Mouse (Mus musculus): ENCODE measurements around the gene Dclk2.

The Dclk2 gene

GRCm38 (mm10) chr3:86894491-86894890, 26.2 kb downstream of the Dclk2 start:
- DNase-seq (ENCODE audit: low spot score in 2 of 2): no peak

GRCm38 (mm10) chr3:86887512-86887911, 33.1 kb downstream of the Dclk2 start:
- no peak for DNase-seq (ENCODE audit: low spot score in 2 of 2)

GRCm38 (mm10) chr3:86885180-86885579, 35.5 kb downstream of the Dclk2 start:
- DNase-seq (ENCODE audit: low spot score in 2 of 2): no peak

GRCm38 (mm10) chr3:86884481-86884880, 36.2 kb downstream of the Dclk2 start:
- DNase-seq (ENCODE audit: low spot score in 2 of 2): no peak

GRCm38 (mm10) chr3:86883985-86884384, 36.7 kb downstream of the Dclk2 start:
- DNase-seq (ENCODE audit: low spot score in 2 of 2): no peak

GRCm38 (mm10) chr3:86875912-86876311, 44.7 kb downstream of the Dclk2 start:
- no peak for DNase-seq (ENCODE audit: low spot score in 2 of 2)

- DNase-seq (ENCODE audit: low spot score in 2 of 2): peak in 1 of 2 experiments; percentile 48
These were observed 47.5 kb downstream of the Dclk2 start for GRCm38 (mm10) chr3:86873092-86873600.

- DNase-seq (ENCODE audit: low spot score in 2 of 2): no peak
These were observed 49.7 kb downstream of the Dclk2 start for GRCm38 (mm10) chr3:86870952-86871351.

GRCm38 (mm10) chr3:86870411-86870810, 50.2 kb downstream of the Dclk2 start:
- peak; percentile 52 to 59 for DNase-seq (ENCODE audit: low spot score in 2 of 2)

GRCm38 (mm10) chr3:86868721-86869120, 51.9 kb downstream of the Dclk2 start:
- no peak for DNase-seq (ENCODE audit: low spot score in 2 of 2)

GRCm38 (mm10) chr3:86863327-86864008, 57.2 kb downstream of the Dclk2 start:
- DNase-seq (ENCODE audit: low spot score in 2 of 2): no peak

- DNase-seq (ENCODE audit: low spot score in 2 of 2): peak; percentile 63 to 77
These were observed 57.7 kb downstream of the Dclk2 start for GRCm38 (mm10) chr3:86862939-86863311.

- no peak for DNase-seq (ENCODE audit: low spot score in 2 of 2)
These were observed 58.3 kb downstream of the Dclk2 start for GRCm38 (mm10) chr3:86862245-86862938.

- DNase-seq (ENCODE audit: low spot score in 2 of 2): no peak
These were observed 60.9 kb downstream of the Dclk2 start for GRCm38 (mm10) chr3:86859791-86860190.

- no peak for DNase-seq (ENCODE audit: low spot score in 2 of 2)
These were observed 62.0 kb downstream of the Dclk2 start for GRCm38 (mm10) chr3:86858699-86859098.

- DNase-seq (ENCODE audit: low spot score in 2 of 2): no peak
These were observed 62.7 kb downstream of the Dclk2 start for GRCm38 (mm10) chr3:86857833-86858398.

GRCm38 (mm10) chr3:86852867-86853266, 67.8 kb downstream of the Dclk2 start:
- peak; percentile 62 to 66 for DNase-seq (ENCODE audit: low spot score in 2 of 2)

- no peak for DNase-seq (ENCODE audit: low spot score in 2 of 2)
These were observed 69.5 kb downstream of the Dclk2 start for GRCm38 (mm10) chr3:86851131-86851530.

- DNase-seq (ENCODE audit: low spot score in 2 of 2): no peak
These were observed 70.1 kb downstream of the Dclk2 start for GRCm38 (mm10) chr3:86850394-86851030.

GRCm38 (mm10) chr3:86849337-86849736, 71.3 kb downstream of the Dclk2 start:
- no peak for DNase-seq (ENCODE audit: low spot score in 2 of 2)

GRCm38 (mm10) chr3:86847536-86847935, 73.1 kb downstream of the Dclk2 start:
- no peak for DNase-seq (ENCODE audit: low spot score in 2 of 2)

- no peak for DNase-seq (ENCODE audit: low spot score in 2 of 2)
These were observed 74.6 kb downstream of the Dclk2 start for GRCm38 (mm10) chr3:86846036-86846435.
